Mouse (Mus musculus) midbrain, embryonic 11.5 days (tissue): ENCODE results near the gene Htr7. TPM values are rescaled to one million over a fixed set of nuclear protein-coding genes. Genes with fewer than 3 reads are reported as not detected.

Experiments
- ATAC-seq: fragments of 200-750 bp; cut with Nextera tagmentation; 2 replicates; pipeline ENCODE4 v1.8.0; 2017; ENCODE audit warnings: moderate TSS enrichment, moderate library complexity; ENCODE audit not compliant: low FRiP score
- DNase-seq: peaks from one replicate; pipeline ENCODE4 v3.0.0; 2015; ENCODE audit warnings: low spot score; ENCODE audit errors: missing footprints
- H3K27ac ChIP-seq: fragments of 300-500 bp; sonication (generic); 2 replicates; pipeline ENCODE4 v1.5.1; 2014; ENCODE audit warnings: low read depth, low read length
- H3K27me3 ChIP-seq: fragments of 300-500 bp; sonication (generic); 2 replicates; pipeline ENCODE4 v1.6.1; 2014; ENCODE audit warnings: mild to moderate bottlenecking, low read length, moderate library complexity, mixed read lengths; ENCODE audit not compliant: control insufficient read depth, insufficient read depth
- H3K36me3 ChIP-seq: fragments of 300-500 bp; sonication (generic); 2 replicates; pipeline ENCODE4 v1.6.1; 2014; ENCODE audit warnings: mild to moderate bottlenecking, low read length, moderate library complexity, mixed read lengths; ENCODE audit not compliant: control insufficient read depth, insufficient read depth
- H3K4me1 ChIP-seq: fragments of 300-500 bp; sonication (generic); 2 replicates; pipeline ENCODE4 v1.6.1; 2014; ENCODE audit warnings: low read length; ENCODE audit not compliant: control insufficient read depth, insufficient read depth
- H3K4me2 ChIP-seq: fragments of 300-500 bp; sonication (generic); 2 replicates; pipeline ENCODE4 v1.6.1; 2014; ENCODE audit warnings: mild to moderate bottlenecking, moderate library complexity
- H3K4me3 ChIP-seq: fragments of 300-500 bp; sonication (generic); 2 replicates; pipeline ENCODE4 v1.5.1; 2014; ENCODE audit warnings: low read depth, low read length
- H3K9ac ChIP-seq: fragments of 300-500 bp; sonication (generic); 2 replicates; pipeline ENCODE4 v1.6.1; 2014; ENCODE audit warnings: low read length
- H3K9me3 ChIP-seq: fragments of 300-500 bp; sonication (generic); 2 replicates; pipeline ENCODE4 v1.6.1; 2016; ENCODE audit warnings: low read length; ENCODE audit not compliant: control insufficient read depth
- WGBS: fragments of 180-500 bp; shearing (Covaris S2); extraction: QIAGEN DNeasy Blood & Tissue Kit; methylation state at CpG from one replicate; pipeline ENCODE4 v1.1.7; 2014; 5-methylcytosine and 5-hydroxymethylcytosine counted together
- polyA plus RNA-seq: library from polyadenylated mRNA; unstranded; fragments of >200 nt; fragmentation: Nextera tagmentation; extraction: Ambion mirVana; gene quantifications from 2 replicates; pipeline ENCODE4 v1.2.1, GENCODE M21; 2014

The Htr7 gene
- polyA plus RNA-seq, 1 experiment from 2014 or later, result 0.34 TPM

DNA sequence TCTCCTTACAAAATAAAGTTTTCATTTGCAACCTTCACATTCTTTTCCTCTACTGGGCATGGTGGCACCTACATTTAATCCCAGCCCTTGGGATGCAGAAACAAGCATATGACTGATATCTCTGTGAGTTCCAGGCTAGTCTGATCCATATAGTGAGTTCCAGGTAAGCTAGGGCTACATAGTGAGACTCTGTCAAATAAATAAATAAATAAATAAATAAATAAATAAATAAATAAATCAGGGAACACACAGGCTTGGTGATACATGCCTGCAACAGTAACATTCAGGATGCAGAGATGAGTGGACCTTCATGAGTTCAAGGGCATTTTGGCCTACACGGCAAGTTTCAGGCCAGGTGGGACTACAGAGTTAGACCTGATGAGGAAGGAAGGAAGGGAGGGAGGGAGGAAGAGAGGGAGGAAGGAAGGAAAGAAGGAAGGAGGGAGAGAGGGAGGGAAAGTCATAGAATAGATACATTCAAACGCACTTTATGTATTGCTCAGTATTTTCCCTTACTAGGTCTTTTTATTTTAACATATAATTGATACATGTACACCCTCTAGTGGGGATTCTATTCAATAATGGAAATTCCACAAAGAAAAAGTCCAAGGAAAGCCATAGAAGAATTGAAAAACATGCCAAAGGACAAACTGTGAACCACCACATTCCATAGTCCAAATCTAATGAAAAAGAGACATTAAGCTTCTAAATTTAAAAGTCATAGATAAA, 5.7 kb upstream of the Htr7 start:
- H3K27ac ChIP-seq, result no peak overlapping the region
- no peaks in the 10 kb centered on the region for H3K36me3 ChIP-seq
- no peaks in the 10 kb centered on the region for H3K4me1 ChIP-seq
- no peaks in the 10 kb centered on the region for H3K27me3 ChIP-seq
- DNase-seq (no peak), ATAC-seq (no peak)
- no peak overlapping the region for H3K9ac ChIP-seq
- WGBS, result 78% methylated on average over 2 of the region's 2 CpGs
- no peak overlapping the region for H3K4me3 ChIP-seq
- no peaks in the 10 kb centered on the region for H3K9me3 ChIP-seq
- H3K4me2 ChIP-seq, result no peak overlapping the region

DNA sequence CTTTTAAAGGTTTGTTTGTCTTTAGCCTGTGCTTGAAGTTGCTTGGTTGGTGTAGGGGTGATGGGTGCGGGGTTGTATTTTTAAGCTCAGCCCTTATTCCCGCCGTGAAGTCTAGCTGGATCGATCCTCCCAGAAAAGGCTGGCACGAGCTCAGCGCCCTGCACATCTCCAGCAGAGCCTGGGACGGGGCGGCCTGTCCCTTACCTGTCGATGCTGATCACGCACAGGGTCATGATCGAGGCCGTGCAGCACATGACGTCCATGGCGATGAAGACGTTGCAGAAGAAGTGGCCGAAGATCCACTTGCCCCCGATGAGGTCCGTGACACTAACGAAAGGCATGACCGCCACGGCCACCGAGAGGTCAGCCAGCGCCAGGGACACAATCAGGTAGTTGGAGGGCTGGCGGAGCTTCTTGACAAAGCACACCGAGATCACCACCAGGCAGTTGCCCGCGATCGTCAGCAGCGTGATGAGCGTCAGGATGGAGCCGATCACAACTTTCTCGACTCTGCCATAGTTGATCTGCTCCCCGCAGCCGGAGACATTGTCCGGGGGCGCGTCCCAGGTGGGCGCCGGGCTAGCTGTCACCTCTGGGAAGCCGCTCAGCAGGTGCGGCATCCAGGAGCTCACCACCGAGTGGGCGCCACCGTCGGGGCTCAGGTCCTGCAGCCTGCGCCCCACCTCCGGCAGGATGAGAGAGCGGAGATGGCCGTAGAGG, 645 bp downstream of the Htr7 start:
- H3K4me2 ChIP-seq, result peak overlapping the region; percentile 71
- no peaks in the 10 kb centered on the region for H3K36me3 ChIP-seq
- peak; percentile 81 for DNase-seq
- H3K4me3 ChIP-seq, result peak overlapping the region; percentile 62
- no peaks in the 10 kb centered on the region for H3K9me3 ChIP-seq
- ATAC-seq, result no peak
- 11% methylated on average over 49 of the region's 49 CpGs for WGBS
- peak overlapping the region; percentile 57 for H3K9ac ChIP-seq
- H3K27me3 ChIP-seq, result peaks cover 21% of the 10 kb centered on the region
- H3K4me1 ChIP-seq, result peaks cover 2% of the 10 kb centered on the region; the same call in 1 of the 2 replicates
- no peak overlapping the region for H3K27ac ChIP-seq

DNA sequence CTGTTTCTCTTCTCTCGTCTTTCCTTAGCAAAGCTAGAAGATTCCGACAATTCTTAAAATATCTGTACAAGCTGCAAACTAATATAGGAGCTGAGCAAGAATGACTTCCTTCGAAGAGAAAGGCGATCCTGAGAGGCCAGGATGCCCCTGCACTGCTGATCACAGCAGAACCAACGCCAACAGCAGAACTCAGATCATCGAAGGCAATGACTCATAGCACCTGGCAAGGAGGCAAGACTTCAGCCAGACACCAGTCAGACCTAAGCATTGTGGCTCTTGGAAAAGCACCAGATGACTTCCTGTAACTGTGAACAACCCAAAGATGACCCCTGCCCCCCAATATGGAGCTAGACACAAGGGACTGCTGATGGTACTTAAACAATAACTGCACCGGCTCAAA, 11.3 kb downstream of the Htr7 start:
- WGBS, result 85% methylated on average over 7 of the region's 7 CpGs
- H3K9ac ChIP-seq, result no peak overlapping the region
- H3K36me3 ChIP-seq, result no peaks in the 10 kb centered on the region
- no peaks in the 10 kb centered on the region for H3K9me3 ChIP-seq
- H3K4me3 ChIP-seq, result no peak overlapping the region
- H3K27me3 ChIP-seq, result no peaks in the 10 kb centered on the region
- no peaks in the 10 kb centered on the region for H3K4me1 ChIP-seq
- no peak for DNase-seq
- no peak overlapping the region for H3K4me2 ChIP-seq
- H3K27ac ChIP-seq, result no peak overlapping the region
- ATAC-seq, result no peak

DNA sequence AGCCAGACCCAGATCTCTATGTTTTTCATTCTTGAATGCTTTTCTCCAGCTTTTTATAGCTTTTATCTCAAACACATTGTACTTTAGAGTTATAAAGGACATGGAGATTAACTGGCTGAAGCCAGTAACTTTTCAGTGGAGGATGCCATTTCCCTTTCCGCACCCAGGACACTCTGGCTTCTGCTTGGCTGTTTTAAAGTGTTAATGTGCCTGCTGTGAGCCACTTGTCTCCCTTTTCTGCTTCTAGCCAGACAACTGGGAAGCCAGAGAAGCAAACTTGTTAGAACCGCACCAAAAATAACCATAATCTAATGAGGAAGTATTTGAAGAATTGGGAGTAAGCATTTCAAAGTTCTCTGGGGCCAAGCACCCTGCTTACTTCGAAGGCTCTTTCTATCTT, 42.5 kb downstream of the Htr7 start:
- WGBS, result 25% methylated on average over 3 of the region's 3 CpGs
- Histone ChIP-seq H3K27ac (no peak overlapping the region), H3K9ac (no peak overlapping the region), H3K4me1 (no peaks in the 10 kb centered on the region), H3K9me3 (no peaks in the 10 kb centered on the region), H3K36me3 (no peaks in the 10 kb centered on the region), H3K4me3 (no peak overlapping the region), H3K27me3 (no peaks in the 10 kb centered on the region), H3K4me2 (no peak overlapping the region)
- DNase-seq, result no peak
- ATAC-seq, result no peak

DNA sequence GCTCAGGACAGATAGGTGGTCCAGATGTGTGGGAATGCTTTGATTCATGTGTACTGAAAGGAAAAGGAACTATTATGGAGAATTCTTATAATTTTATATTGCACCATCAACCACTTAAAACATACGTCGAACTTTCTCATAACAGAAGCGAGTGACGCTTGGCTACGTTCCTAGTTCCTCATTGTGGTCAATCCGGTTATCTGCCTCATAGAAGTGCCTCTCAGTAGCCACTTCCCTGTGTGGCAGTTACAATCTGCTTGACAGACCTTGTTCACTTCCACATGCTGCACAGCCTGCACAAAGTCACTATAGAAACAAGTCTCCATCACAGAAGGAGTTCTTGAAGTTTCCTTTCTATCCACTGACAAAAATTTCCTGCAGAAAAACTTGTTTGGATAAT, 51.0 kb downstream of the Htr7 start:
- DNase-seq (no peak), ATAC-seq (no peak)
- WGBS, result 83% methylated on average over 6 of the region's 6 CpGs

DNA sequence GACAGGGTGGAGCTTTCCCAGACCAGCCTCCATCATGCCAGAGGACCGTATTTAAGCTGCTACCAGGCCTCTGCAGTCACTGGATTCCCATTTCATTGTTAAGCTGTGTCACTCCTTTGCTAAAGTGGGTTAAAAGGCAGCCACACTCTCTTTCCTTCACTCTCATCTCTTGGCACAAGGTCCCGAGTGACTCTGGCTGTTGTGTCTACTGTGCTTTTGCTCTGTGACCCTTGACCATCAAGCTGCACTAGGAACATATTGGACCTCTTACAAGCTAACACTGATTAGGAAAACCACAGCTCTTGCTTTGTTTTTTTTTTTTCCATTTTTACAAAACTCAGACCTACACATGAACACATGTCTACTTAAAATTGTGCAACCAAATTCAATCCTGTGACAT, 52.3 kb downstream of the Htr7 start:
- Histone ChIP-seq H3K4me2 (no peak overlapping the region), H3K9me3 (no peaks in the 10 kb centered on the region), H3K27me3 (no peaks in the 10 kb centered on the region), H3K27ac (no peak overlapping the region), H3K36me3 (no peaks in the 10 kb centered on the region), H3K4me1 (peaks cover 6% of the 10 kb centered on the region), H3K4me3 (no peak overlapping the region), H3K9ac (no peak overlapping the region)
- DNase-seq (no peak), ATAC-seq (no peak)
- WGBS, result 69% methylated on average over 2 of the region's 2 CpGs

More for the DNA sequence above, 51.0 kb downstream of the Htr7 start:
- H3K27me3 ChIP-seq, result no peaks in the 10 kb centered on the region
- H3K9ac ChIP-seq, result no peak overlapping the region
- no peaks in the 10 kb centered on the region for H3K9me3 ChIP-seq
- no peaks in the 10 kb centered on the region for H3K36me3 ChIP-seq
- H3K4me3 ChIP-seq, result no peak overlapping the region
- no peak overlapping the region for H3K27ac ChIP-seq
- no peak overlapping the region for H3K4me2 ChIP-seq
- H3K4me1 ChIP-seq, result peaks cover 6% of the 10 kb centered on the region

DNA sequence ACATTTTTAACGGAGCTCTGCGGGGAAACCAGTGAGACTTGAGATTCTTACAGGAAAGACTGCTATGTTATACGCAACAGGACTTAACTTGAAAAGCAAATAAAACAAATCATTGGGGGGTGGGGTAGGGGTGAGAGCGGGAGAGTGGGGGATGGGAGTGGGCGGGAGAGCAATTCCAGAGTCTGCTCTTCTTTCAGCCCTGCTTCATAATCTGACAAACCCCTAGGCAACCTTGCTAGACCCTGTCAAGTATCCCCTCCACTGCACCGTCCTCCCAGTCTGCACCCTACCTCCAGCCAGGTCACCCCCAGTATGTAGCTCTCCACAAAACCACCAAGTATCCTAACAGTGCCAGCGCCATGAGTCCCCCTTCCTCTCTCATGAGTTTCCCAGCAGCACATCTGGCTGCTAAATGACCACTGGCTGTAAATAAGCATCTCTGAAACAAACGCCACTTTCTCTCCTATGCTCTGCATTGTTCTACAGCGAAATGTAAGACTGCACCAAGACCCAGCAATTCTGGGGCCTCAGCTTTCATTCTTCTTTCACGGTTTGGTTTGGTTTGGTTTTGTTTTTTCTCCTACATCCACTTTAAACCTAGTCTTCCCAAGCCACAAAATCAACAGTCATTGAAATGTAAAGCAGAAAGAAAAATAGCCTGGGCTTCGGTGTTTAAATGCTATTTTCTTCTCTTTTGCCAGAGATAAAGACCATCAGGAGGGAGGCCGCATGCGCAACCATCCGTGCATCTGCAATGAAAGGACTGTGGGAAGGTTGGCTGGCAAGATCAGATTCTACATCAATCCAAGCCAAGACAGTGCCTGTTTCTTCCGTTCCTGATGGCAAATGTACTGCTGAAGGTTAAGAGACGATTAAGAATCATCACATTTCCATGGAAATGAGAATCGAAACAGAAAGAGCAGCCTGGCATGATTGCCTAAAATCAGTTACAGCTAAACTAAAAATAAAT, 54.5 kb downstream of the Htr7 start:
- 40% methylated on average over 17 of the region's 17 CpGs for WGBS
- peak; percentile 60 for ATAC-seq

DNA sequence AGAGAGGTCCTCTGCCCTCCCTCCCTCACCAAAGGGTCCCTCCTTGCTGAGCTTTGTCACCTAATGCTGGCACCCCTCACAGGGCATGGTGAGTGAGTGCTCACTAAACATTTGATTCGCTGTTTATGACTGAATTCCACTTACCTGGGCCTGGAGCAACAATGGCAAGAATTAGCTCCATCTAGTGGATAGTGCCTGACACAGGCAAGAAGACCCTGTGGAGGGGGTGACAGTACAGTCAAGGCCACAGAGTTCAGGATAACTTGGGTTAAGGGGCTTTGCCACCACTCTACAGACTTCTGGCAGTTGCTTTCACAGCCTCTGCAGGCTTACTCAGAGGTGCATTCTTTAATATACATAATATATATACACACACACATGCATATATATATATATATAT, 55.8 kb downstream of the Htr7 start:
- Histone ChIP-seq H3K9me3 (no peaks in the 10 kb centered on the region), H3K4me2 (no peak overlapping the region), H3K36me3 (no peaks in the 10 kb centered on the region), H3K4me1 (peaks cover 6% of the 10 kb centered on the region), H3K4me3 (no peak overlapping the region), H3K9ac (no peak overlapping the region), H3K27ac (no peak overlapping the region), H3K27me3 (no peaks in the 10 kb centered on the region)
- peak; percentile 34 for ATAC-seq
- 42% methylated on average over 1 of the region's 1 CpGs for WGBS
- DNase-seq, result no peak

More for the DNA sequence above, 54.5 kb downstream of the Htr7 start:
- Histone ChIP-seq H3K27ac (no peak overlapping the region), H3K36me3 (no peaks in the 10 kb centered on the region), H3K4me1 (peaks cover 6% of the 10 kb centered on the region), H3K27me3 (no peaks in the 10 kb centered on the region), H3K9me3 (no peaks in the 10 kb centered on the region), H3K4me2 (no peak overlapping the region; the same call in 1 of the 2 replicates), H3K4me3 (no peak overlapping the region), H3K9ac (no peak overlapping the region; the same call in 1 of the 2 replicates)
- DNase-seq, result peak; percentile 88
